Mouse (Mus musculus) intestine, postnatal 0 days (tissue): ENCODE data around the gene Gm10188. TPM values are rescaled to one million over a fixed set of nuclear protein-coding genes. Genes with fewer than 3 reads are reported as not detected.

Experiments used
- ATAC-seq: fragments of 200-750 bp; cut with Nextera tagmentation; 2 replicates; pipeline ENCODE4 v1.8.0; 2017; ENCODE audit warnings: mild to moderate bottlenecking, moderate TSS enrichment, moderate library complexity
- H3K27ac ChIP-seq: fragments of 300-500 bp; sonication (generic); 2 replicates; pipeline ENCODE4 v1.5.1; 2014; ENCODE audit warnings: mild to moderate bottlenecking, low read depth, low read length, moderate library complexity
- H3K27me3 ChIP-seq: fragments of 300-500 bp; sonication (generic); replicated peaks from 2 replicates; pipeline ENCODE4 v1.6.1; 2014; ENCODE audit warnings: low read length, mixed read lengths; ENCODE audit not compliant: control insufficient read depth, insufficient read depth
- H3K36me3 ChIP-seq: fragments of 300-500 bp; sonication (generic); 2 replicates; pipeline ENCODE4 v1.6.1; 2014; ENCODE audit warnings: mild to moderate bottlenecking, moderate library complexity; ENCODE audit not compliant: control insufficient read depth, insufficient read depth
- H3K4me1 ChIP-seq: fragments of 300-500 bp; sonication (generic); replicated peaks from 2 replicates; pipeline ENCODE4 v1.6.1; 2014; ENCODE audit warnings: antibody characterized with exemption, low read length, mixed read lengths; ENCODE audit not compliant: control insufficient read depth, insufficient read depth
- H3K4me2 ChIP-seq: fragments of 300-500 bp; sonication (generic); replicated peaks from 2 replicates; pipeline ENCODE4 v1.6.1; 2014; ENCODE audit warnings: low read depth, mild to moderate bottlenecking, moderate library complexity
- H3K4me3 ChIP-seq: fragments of 300-500 bp; sonication (generic); 2 replicates; pipeline ENCODE4 v1.5.1; 2014; ENCODE audit warnings: low read depth, low read length
- H3K9ac ChIP-seq: fragments of 300-500 bp; sonication (generic); 2 replicates; pipeline ENCODE4 v1.6.1; 2014; ENCODE audit warnings: mild to moderate bottlenecking, low read depth, low read length
- H3K9me3 ChIP-seq: fragments of 300-500 bp; sonication (generic); 2 replicates; pipeline ENCODE4 v1.6.1; 2016; ENCODE audit warnings: mixed run types; ENCODE audit not compliant: control insufficient read depth
- CTCF ChIP-seq: sonication (generic); IDR thresholded peaks from 2 replicates; pipeline ENCODE4 v1.5.1; 2016; ENCODE audit warnings: low read depth, mild to moderate bottlenecking, control low read depth, antibody characterized with exemption, moderate library complexity
- WGBS: fragments of 180-500 bp; shearing (Covaris S2); extraction: QIAGEN DNeasy Blood & Tissue Kit; methylation state at CpG from one replicate; pipeline ENCODE4 v1.1.7; 2014; 5-methylcytosine and 5-hydroxymethylcytosine counted together
- polyA plus RNA-seq: library from polyadenylated mRNA; unstranded; fragments of >200 nt; fragmentation: Nextera tagmentation; extraction: Ambion mirVana; gene quantifications from 2 replicates; pipeline ENCODE4 v1.2.1, GENCODE M21; 2015

The Gm10188 gene
- polyA plus RNA-seq, 1 experiment from 2014 or later = not detected

DNA sequence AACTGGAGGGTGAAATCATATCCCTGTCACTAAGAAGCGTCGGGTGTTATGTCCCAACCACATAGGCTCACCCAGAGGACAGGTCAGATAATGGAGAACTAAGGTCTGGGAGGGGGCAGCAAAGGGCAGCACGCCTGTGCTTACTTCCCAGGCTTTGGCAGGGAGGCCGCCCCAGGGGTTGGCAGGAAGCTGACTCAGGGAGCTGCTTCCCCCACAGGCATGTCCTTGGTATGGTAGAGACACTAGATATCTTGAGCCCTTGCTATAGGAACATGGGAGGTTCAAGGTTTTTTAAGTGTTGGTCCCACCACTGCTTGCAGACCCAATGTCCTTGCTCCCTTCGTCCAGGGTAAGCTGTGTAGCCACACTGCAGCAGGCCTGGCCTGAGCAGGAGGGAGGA lies 23.6 kb downstream of the Gm10188 start:
- Histone ChIP-seq H3K36me3 (no peaks in the 10 kb centered on the region), H3K27ac (no peak overlapping the region), H3K9ac (no peak overlapping the region), H3K4me1 (no peaks in the 10 kb centered on the region), H3K27me3 (peaks cover 13% of the 10 kb centered on the region; the same call in 1 of the 2 replicates), H3K4me2 (no peak overlapping the region), H3K9me3 (no peaks in the 10 kb centered on the region), H3K4me3 (no peak overlapping the region)
- no peak for TF ChIP-seq CTCF
- ATAC-seq = no peak
- WGBS = 54% methylated on average over 5 of the region's 5 CpGs

GRCm38 (mm10) chr1:132202771-132203170 lies 26.8 kb downstream of the Gm10188 start:
- Histone ChIP-seq H3K27me3 (peaks cover 10% of the 10 kb centered on the region; the same call in 1 of the 2 replicates), H3K36me3 (no peaks in the 10 kb centered on the region), H3K4me1 (no peaks in the 10 kb centered on the region), H3K4me2 (no peak overlapping the region), H3K27ac (no peak overlapping the region), H3K4me3 (no peak overlapping the region), H3K9me3 (no peaks in the 10 kb centered on the region), H3K9ac (no peak overlapping the region)
- WGBS = 89% methylated on average over 5 of the region's 5 CpGs
- TF ChIP-seq CTCF = no peak
- ATAC-seq = no peak

GRCm38 (mm10) chr1:132201936-132202335 lies 27.6 kb downstream of the Gm10188 start:
- no peak overlapping the region for H3K27ac ChIP-seq

DNA sequence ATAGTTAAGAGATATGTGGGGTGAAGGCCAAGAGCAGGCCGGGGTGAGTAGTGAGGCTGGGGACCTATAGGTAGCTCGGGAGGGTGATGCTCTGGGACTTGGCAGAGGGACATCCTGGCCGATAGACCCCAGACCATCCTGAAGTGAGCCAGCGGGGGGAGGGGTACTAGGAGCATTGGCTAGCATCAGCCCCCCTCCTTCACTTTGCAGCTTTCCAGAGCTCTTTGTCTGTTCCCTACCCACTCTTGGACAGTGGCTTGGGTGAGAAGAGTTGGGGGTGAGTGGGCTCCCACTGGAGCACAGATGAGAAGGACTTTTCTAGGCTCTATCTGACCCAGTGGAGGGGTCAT lies 28.1 kb downstream of the Gm10188 start:
- H3K9ac ChIP-seq = no peak overlapping the region
- ATAC-seq = no peak
- peaks cover 17% of the 10 kb centered on the region; the same call in 1 of the 2 replicates for H3K27me3 ChIP-seq
- no peak for TF ChIP-seq CTCF
- H3K36me3 ChIP-seq = no peaks in the 10 kb centered on the region
- H3K4me3 ChIP-seq = no peak overlapping the region
- 45% methylated on average over 4 of the region's 4 CpGs for WGBS
- H3K27ac ChIP-seq = no peak overlapping the region
- H3K4me1 ChIP-seq = no peaks in the 10 kb centered on the region
- no peak overlapping the region for H3K4me2 ChIP-seq
- no peaks in the 10 kb centered on the region for H3K9me3 ChIP-seq

More at GRCm38 (mm10) chr1:132201936-132202335, 27.6 kb downstream of the Gm10188 start:
- TF ChIP-seq CTCF = no peak
- no peak overlapping the region for H3K4me3 ChIP-seq
- no peaks in the 10 kb centered on the region for H3K36me3 ChIP-seq
- H3K4me1 ChIP-seq = no peaks in the 10 kb centered on the region
- no peaks in the 10 kb centered on the region for H3K9me3 ChIP-seq
- no peak for ATAC-seq
- H3K4me2 ChIP-seq = no peak overlapping the region
- 63% methylated on average over 2 of the region's 2 CpGs for WGBS
- no peak overlapping the region for H3K9ac ChIP-seq
- peaks cover 12% of the 10 kb centered on the region; the same call in 1 of the 2 replicates for H3K27me3 ChIP-seq

DNA sequence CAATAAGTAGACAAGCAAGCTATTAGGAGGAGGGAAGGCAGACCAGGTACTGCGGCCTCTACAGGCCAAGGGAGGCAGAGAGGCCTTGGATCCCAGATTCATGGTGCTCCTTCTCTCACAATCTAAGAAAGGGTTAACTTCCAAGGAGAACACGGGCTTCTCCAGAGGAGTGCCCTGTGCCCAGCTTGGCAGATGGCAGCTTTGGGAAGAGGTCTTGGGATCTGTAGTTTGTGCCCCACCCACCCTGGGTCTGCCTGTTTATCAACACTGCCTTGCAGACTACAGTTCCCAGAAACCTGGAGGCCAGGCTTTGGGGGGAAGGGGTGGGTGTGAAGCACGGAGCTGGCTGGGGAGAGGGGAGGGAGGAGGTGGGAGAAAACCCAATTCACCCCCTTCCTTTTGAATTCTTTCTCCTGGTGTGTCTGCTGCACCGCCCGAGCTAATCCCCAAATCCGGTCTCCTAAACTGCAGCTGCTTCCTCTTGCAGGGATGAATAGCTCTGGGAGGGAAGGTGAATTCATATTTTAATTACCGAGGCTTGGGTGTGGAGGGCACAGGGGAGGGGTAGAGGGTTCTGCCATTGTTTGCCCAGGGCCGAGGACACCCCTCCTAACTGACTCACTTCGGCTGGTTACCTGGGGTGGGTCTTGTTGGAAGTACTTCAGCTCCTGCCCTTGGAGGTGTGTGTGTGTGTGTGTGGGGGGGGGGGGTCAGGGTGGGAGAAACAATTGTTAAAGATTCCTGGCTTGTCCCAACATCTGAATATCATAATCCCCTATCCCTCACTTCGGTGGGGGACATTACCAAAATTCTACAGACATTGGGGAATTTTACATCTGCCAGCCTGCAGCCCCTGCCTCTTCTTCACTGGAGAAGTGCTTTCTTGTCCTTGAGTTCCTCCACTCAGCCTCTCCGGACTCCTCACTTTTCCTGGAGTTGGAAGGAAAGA lies 28.7 kb downstream of the Gm10188 start:
- no peaks in the 10 kb centered on the region for H3K9me3 ChIP-seq
- ATAC-seq = no peak; the same call in 1 of the 2 replicates
- H3K4me1 ChIP-seq = no peaks in the 10 kb centered on the region
- TF ChIP-seq CTCF = peak; percentile 41; the same call in 1 of the 2 replicates
- H3K36me3 ChIP-seq = no peaks in the 10 kb centered on the region
- WGBS = 10% methylated on average over 11 of the region's 11 CpGs
- H3K4me2 ChIP-seq = 0 out of 2 replicates have a peak overlapping the region, but pooled peaks have one; percentile 13
- no peak overlapping the region for H3K9ac ChIP-seq
- H3K4me3 ChIP-seq = no peak overlapping the region
- peaks cover 17% of the 10 kb centered on the region; the same call in 1 of the 2 replicates for H3K27me3 ChIP-seq
- no peak overlapping the region for H3K27ac ChIP-seq

- Histone ChIP-seq H3K4me3 (no peak overlapping the region), H3K36me3 (no peaks in the 10 kb centered on the region), H3K9me3 (no peaks in the 10 kb centered on the region), H3K9ac (no peak overlapping the region), H3K27me3 (peaks cover 17% of the 10 kb centered on the region; the same call in 1 of the 2 replicates), H3K4me1 (no peaks in the 10 kb centered on the region), H3K27ac (no peak overlapping the region), H3K4me2 (peak overlapping the region; percentile 13; the same call in 1 of the 2 replicates)
- ATAC-seq = no peak
- 25% methylated on average over 12 of the region's 12 CpGs for WGBS
- no peak for TF ChIP-seq CTCF
These were observed 29.6 kb downstream of the Gm10188 start for GRCm38 (mm10) chr1:132199934-132200333.
